Mouse (Mus musculus) ES-E14 (cell line): ENCODE data around the gene Spred3. TPM values are rescaled to one million over a fixed set of nuclear protein-coding genes. Genes with fewer than 3 reads are reported as not detected.

Experiments
- DNase-seq: peaks from one replicate; pipeline ENCODE4 v3.0.0-alpha.2; 2013; ENCODE audit warnings: low read depth, low spot score
- H3K27ac ChIP-seq: 2 replicates; pipeline ENCODE4 v1.5.1; 2012; ENCODE audit warnings: low read depth, mild to moderate bottlenecking, low read length, moderate library complexity, mixed read lengths; ENCODE audit not compliant: poor library complexity, insufficient read depth, severe bottlenecking
- H3K36me3 ChIP-seq: 2 replicates; pipeline ENCODE4 v1.6.1; 2012; ENCODE audit warnings: mild to moderate bottlenecking, low read length, moderate library complexity, mixed read lengths; ENCODE audit not compliant: control insufficient read depth, poor library complexity, insufficient read depth, severe bottlenecking
- H3K4me1 ChIP-seq, 2 experiments: fragments of 150-350 bp in 1 of 2; sonication (generic) in 1 of 2; 2 replicates each; pipeline ENCODE4 v1.6.1; 2012; ENCODE audit warnings: low read length in 2 of 2, mild to moderate bottlenecking in 1 of 2, mixed read lengths in 1 of 2; ENCODE audit not compliant: control insufficient read depth in 2 of 2, insufficient read depth in 2 of 2, poor library complexity in 1 of 2
- H3K4me3 ChIP-seq, 2 experiments: fragments of 150-350 bp in 1 of 2; sonication (generic) in 1 of 2; 2 replicates each; pipeline ENCODE4 v1.5.1; 2012; ENCODE audit warnings: low read length in 2 of 2, low read depth in 1 of 2, mild to moderate bottlenecking in 1 of 2, mixed read lengths in 1 of 2; ENCODE audit not compliant: insufficient read depth in 1 of 2, poor library complexity in 1 of 2, severe bottlenecking in 1 of 2
- H3K9ac ChIP-seq: 2 replicates; pipeline ENCODE4 v1.6.1; 2012; ENCODE audit warnings: low read depth, mild to moderate bottlenecking, low read length, mixed read lengths; ENCODE audit not compliant: poor library complexity, insufficient read depth, severe bottlenecking
- H3K9me3 ChIP-seq: fragments of 150-350 bp; sonication (generic); 2 replicates; pipeline ENCODE4 v1.6.1; 2012; ENCODE audit warnings: low read depth, mild to moderate bottlenecking, low read length; ENCODE audit not compliant: control insufficient read depth, insufficient read depth
- CHD2 ChIP-seq: IDR thresholded peaks from 2 replicates; pipeline ENCODE4 v1.6.1; 2014; ENCODE audit warnings: mild to moderate bottlenecking, low read depth, low read length, inconsistent platforms
- HCFC1 ChIP-seq: IDR thresholded peaks from 2 replicates; pipeline ENCODE4 v1.6.1; 2012; ENCODE audit warnings: low read length, inconsistent platforms, borderline replicate concordance; ENCODE audit not compliant: insufficient read depth
- MAFK ChIP-seq: IDR thresholded peaks from 2 replicates; pipeline ENCODE4 v1.6.1; 2014; ENCODE audit warnings: mild to moderate bottlenecking, low read depth, low read length, inconsistent platforms; ENCODE audit not compliant: insufficient read depth
- ZC3H11A ChIP-seq: IDR thresholded peaks from 2 replicates; pipeline ENCODE4 v1.6.1; 2012; ENCODE audit warnings: low read depth, mild to moderate bottlenecking, inconsistent platforms, low read length, borderline replicate concordance
- ZNF384 ChIP-seq: IDR thresholded peaks from 2 replicates; pipeline ENCODE4 v1.6.1; 2012; ENCODE audit warnings: low read depth, low read length, inconsistent platforms
- in situ Hi-C, 2 experiments: fragments of 600-800 bp; cut with MboI; formaldehyde crosslinking; loops; one replicate each; pipeline ENCODE4 v1.15.1; 2025; ENCODE audit warnings: low sequenced_read_pairs in 2 of 2, inconsistent platforms in 1 of 2; ENCODE audit not compliant: unreplicated experiment in 2 of 2
- total RNA-seq: library from RNA; depleted of rRNA; stranded (reverse); fragments of 300-350 nt; gene quantifications from 2 replicates; pipeline ENCODE4 v1.2.3, GENCODE M21; 2012

The Spred3 gene
- total RNA-seq, 1 experiment: 6.2 TPM

- no peak for TF ChIP-seq CHD2
- no peak for TF ChIP-seq ZC3H11A
- peak; percentile 26; the same call in 1 of the 2 replicates for TF ChIP-seq HCFC1
- no peaks in the 10 kb centered on the region for H3K9me3 ChIP-seq
- H3K4me1 ChIP-seq: peaks cover 4 to 27% of the 10 kb centered on the region in 2 experiments; a peak in 3 of 4 replicates
- peak overlapping the region; percentile 9; the same call in 1 of the 2 replicates for H3K27ac ChIP-seq
- in situ Hi-C loops: no loop called here
- peak overlapping the region; percentile 63 for H3K9ac ChIP-seq
- no peak for DNase-seq
- peak overlapping the region; percentile 71 to 99 for H3K4me3 ChIP-seq
- H3K36me3 ChIP-seq: peaks cover 11% of the 10 kb centered on the region
Measured at GRCm38 (mm10) chr7:29168791-29169230, 1.4 kb downstream of the Spred3 start.

GRCm38 (mm10) chr7:29168121-29168695, 2.0 kb downstream of the Spred3 start:
- DNase-seq: no peak
- peaks cover 4 to 28% of the 10 kb centered on the region in 2 experiments; a peak in 3 of 4 replicates for H3K4me1 ChIP-seq
- H3K27ac ChIP-seq: peak overlapping the region; percentile 9; the same call in 1 of the 2 replicates
- peaks cover 8% of the 10 kb centered on the region for H3K36me3 ChIP-seq
- peak overlapping the region; percentile 71 to 99 for H3K4me3 ChIP-seq
- TF ChIP-seq ZC3H11A: no peak
- no peaks in the 10 kb centered on the region for H3K9me3 ChIP-seq
- in situ Hi-C loops: no loop called here
- peak overlapping the region; percentile 46; the same call in 1 of the 2 replicates for H3K9ac ChIP-seq

GRCm38 (mm10) chr7:29167656-29168055, 2.6 kb downstream of the Spred3 start:
- Histone ChIP-seq H3K36me3 (peaks cover 3% of the 10 kb centered on the region; the same call in 1 of the 2 replicates), H3K9ac (peak overlapping the region; percentile 46; the same call in 1 of the 2 replicates), H3K4me1 (peaks cover 4 to 23% of the 10 kb centered on the region in 2 experiments; a peak in 3 of 4 replicates), H3K9me3 (no peaks in the 10 kb centered on the region), H3K27ac (0 out of 2 replicates have a peak overlapping the region, but pooled peaks have one; percentile 24), H3K4me3 (peak overlapping the region; percentile 71 to 99; a peak in 3 of 4 replicates)
- TF ChIP-seq ZC3H11A (no peak), HCFC1 (no peak)
- no peak for DNase-seq
- in situ Hi-C loops: no loop called here

GRCm38 (mm10) chr7:29162750-29163525, 7.3 kb downstream of the Spred3 start:
- Histone ChIP-seq H3K27ac (no peak overlapping the region), H3K9me3 (no peaks in the 10 kb centered on the region), H3K4me1 (peaks cover 2 to 28% of the 10 kb centered on the region in 2 experiments), H3K36me3 (peaks cover 2% of the 10 kb centered on the region; the same call in 1 of the 2 replicates), H3K4me3 (peak overlapping the region in 1 of 2 experiments; percentile 21; a peak in 1 of 4 replicates), H3K9ac (no peak overlapping the region)
- in situ Hi-C loops: no loop called here
- DNase-seq: peak; percentile 97
- TF ChIP-seq CHD2 (no peak), ZNF384 (no peak), ZC3H11A (no peak), MAFK (no peak), HCFC1 (no peak)
